Mouse (Mus musculus) stomach, embryonic 14.5 days (tissue): ENCODE data around the gene Nif3l1. TPM values are rescaled to one million over a fixed set of nuclear protein-coding genes. Genes with fewer than 3 reads are reported as not detected.
A peak's percentile ranks its signal among the peaks of the same experiment; 100 is the strongest.

Source experiments
- ATAC-seq: fragments of 200-750 bp; cut with Nextera tagmentation; 2 replicates; pipeline ENCODE4 v1.8.0; 2017; ENCODE audit warnings: low read depth, moderate TSS enrichment; ENCODE audit not compliant: insufficient number of reproducible peaks, insufficient read depth, low FRiP score
- H3K27ac ChIP-seq: fragments of 300-500 bp; sonication (generic); 2 replicates; pipeline ENCODE4 v1.5.1; 2014; ENCODE audit warnings: mild to moderate bottlenecking, low read length, moderate library complexity, mixed read lengths
- H3K27me3 ChIP-seq: fragments of 300-500 bp; sonication (generic); 2 replicates; pipeline ENCODE4 v1.6.1; 2014; ENCODE audit warnings: low read length, control low read depth, mixed read lengths; ENCODE audit not compliant: control insufficient read depth, insufficient read depth
- H3K36me3 ChIP-seq: fragments of 300-500 bp; sonication (generic); 2 replicates; pipeline ENCODE4 v1.6.1; 2014; ENCODE audit warnings: mild to moderate bottlenecking, control low read depth, low read length, moderate library complexity, mixed read lengths; ENCODE audit not compliant: control insufficient read depth, insufficient read depth
- H3K4me1 ChIP-seq: fragments of 300-500 bp; sonication (generic); 2 replicates; pipeline ENCODE4 v1.6.1; 2014; ENCODE audit warnings: low read length, control low read depth, mixed read lengths; ENCODE audit not compliant: control insufficient read depth, insufficient read depth
- H3K4me2 ChIP-seq: fragments of 300-500 bp; sonication (generic); replicated peaks from 2 replicates; pipeline ENCODE4 v1.6.1; 2014; ENCODE audit warnings: low read depth, low read length, control low read depth
- H3K4me3 ChIP-seq: fragments of 300-500 bp; sonication (generic); 2 replicates; pipeline ENCODE4 v1.5.1; 2014; ENCODE audit warnings: low read depth, low read length, control low read depth
- H3K9ac ChIP-seq: fragments of 300-500 bp; sonication (generic); replicated peaks from 2 replicates; pipeline ENCODE4 v1.6.1; 2014; ENCODE audit warnings: low read depth, mild to moderate bottlenecking, control low read depth, low read length, moderate library complexity, mixed read lengths
- H3K9me3 ChIP-seq: fragments of 300-500 bp; sonication (generic); 2 replicates; pipeline ENCODE4 v1.6.1; 2016; ENCODE audit warnings: low read depth, low read length, control low read depth; ENCODE audit not compliant: control insufficient read depth
- WGBS: fragments of 180-500 bp; shearing (Covaris S2); extraction: QIAGEN DNeasy Blood & Tissue Kit; methylation state at CpG from one replicate; pipeline ENCODE4 v1.1.7; 2014; 5-methylcytosine and 5-hydroxymethylcytosine counted together
- polyA plus RNA-seq: library from polyadenylated mRNA; unstranded; fragments of >200 nt; fragmentation: Nextera tagmentation; extraction: Ambion mirVana; gene quantifications from 2 replicates; pipeline ENCODE4 v1.2.1, GENCODE M21; 2014

Nif3l1 gene
- polyA plus RNA-seq, 1 experiment from 2014 or later: 46.2 TPM

- Histone ChIP-seq H3K4me3 (no peak overlapping the region), H3K4me2 (no peak overlapping the region), H3K36me3 (peaks cover 38% of the 10 kb centered on the region), H3K27ac (no peak overlapping the region), H3K9ac (no peak overlapping the region), H3K4me1 (peaks cover 3% of the 10 kb centered on the region), H3K27me3 (no peaks in the 10 kb centered on the region), H3K9me3 (no peaks in the 10 kb centered on the region)
- ATAC-seq: no peak
- 94% methylated on average over 1 of the region's 1 CpGs for WGBS
Measured at GRCm38 (mm10) chr1:58498758-58499157, 53.8 kb downstream of the Nif3l1 start.

GRCm38 (mm10) chr1:58503134-58503533 is 58.2 kb downstream of the Nif3l1 start:
- H3K4me2 ChIP-seq: no peak overlapping the region
- H3K36me3 ChIP-seq: peaks cover 16% of the 10 kb centered on the region
- no peak overlapping the region for H3K27ac ChIP-seq
- H3K9ac ChIP-seq: no peak overlapping the region
- no peak overlapping the region for H3K4me3 ChIP-seq
- no peak for ATAC-seq
- H3K9me3 ChIP-seq: peaks cover 19% of the 10 kb centered on the region
- H3K27me3 ChIP-seq: no peaks in the 10 kb centered on the region
- H3K4me1 ChIP-seq: peaks cover 3% of the 10 kb centered on the region

GRCm38 (mm10) chr1:58503793-58504370 is 58.9 kb downstream of the Nif3l1 start:
- Histone ChIP-seq H3K36me3 (peaks cover 11% of the 10 kb centered on the region; the same call in 1 of the 2 replicates), H3K9me3 (peaks cover 25% of the 10 kb centered on the region), H3K27ac (no peak overlapping the region), H3K4me2 (peak overlapping the region; percentile 62), H3K9ac (peak overlapping the region; percentile 79), H3K4me1 (peaks cover 3% of the 10 kb centered on the region), H3K4me3 (peak overlapping the region; percentile 93), H3K27me3 (no peaks in the 10 kb centered on the region)
- WGBS: 28% methylated on average over 9 of the region's 9 CpGs
- ATAC-seq: no peak

- Histone ChIP-seq H3K9me3 (peaks cover 30% of the 10 kb centered on the region), H3K4me2 (peak within 1 kb of the TSS; percentile 62), H3K27ac (peak within 1 kb of the TSS; percentile 80), H3K4me1 (peaks cover 3% of the 10 kb centered on the region), H3K36me3 (peaks cover 5% of the 10 kb centered on the region; the same call in 1 of the 2 replicates), H3K9ac (peak within 1 kb of the TSS; percentile 79), H3K4me3 (peak within 1 kb of the TSS; percentile 93), H3K27me3 (no peaks in the 10 kb centered on the region)
- peak; percentile 99 for ATAC-seq
- under 1% methylated on average over 64 of the region's 64 CpGs for whole genome bisulfite sequencing
Measured at GRCm38 (mm10) chr1:58504577-58505254, 59.8 kb downstream of the Nif3l1 start, which contains the start of gene Orc2. Gene Orc2, minus strand, starts transcription at chr1:58505109.

GRCm38 (mm10) chr1:58507249-58507648 is 62.3 kb downstream of the Nif3l1 start:
- Histone ChIP-seq H3K27me3 (no peaks in the 10 kb centered on the region), H3K36me3 (no peaks in the 10 kb centered on the region), H3K4me2 (no peak overlapping the region), H3K27ac (no peak overlapping the region), H3K4me3 (no peak overlapping the region), H3K4me1 (peaks cover 3% of the 10 kb centered on the region), H3K9me3 (peaks cover 36% of the 10 kb centered on the region), H3K9ac (no peak overlapping the region)
- ATAC-seq: no peak
- 94% methylated on average over 3 of the region's 3 CpGs for WGBS

Other genes starting within 250 kb of the Nif3l1 start
- gene Aox4, start 234.8 kb upstream of the Nif3l1 start, polyA plus RNA-seq: 0.30 and 0.64 TPM in 2 replicates
- gene Aox2, start 166.8 kb upstream of the Nif3l1 start, polyA plus RNA-seq: 0.10 TPM in 2 replicates
- gene Bzw1, start 52.3 kb upstream of the Nif3l1 start, polyA plus RNA-seq: 362 and 409 TPM in 2 replicates
- 245 and 254 TPM in 2 replicates for gene Clk1, start 21.1 kb upstream of the Nif3l1 start, polyA plus RNA-seq
- 54.5 and 58.5 TPM in 2 replicates for gene Ppil3, start 335 bp downstream of the Nif3l1 start, polyA plus RNA-seq
- 26.8 and 29.2 TPM in 2 replicates for gene Orc2, start 60.0 kb downstream of the Nif3l1 start, polyA plus RNA-seq
- gene Fam126b, start 141.2 kb downstream of the Nif3l1 start, polyA plus RNA-seq: 9.5 and 9.7 TPM in 2 replicates
- gene Ndufb3, start 141.2 kb downstream of the Nif3l1 start, polyA plus RNA-seq: 188 and 191 TPM in 2 replicates